Mouse (Mus musculus) megakaryocyte, embryonic 14.5 days (primary cell): ENCODE results near the gene Pdpk1.

Experiments
- FLI1 ChIP-seq: IDR thresholded peaks from 2 replicates; pipeline ENCODE4 v1.6.1; 2012; ENCODE audit warnings: low read length, inconsistent platforms, mixed read lengths
- GATA1 ChIP-seq: IDR thresholded peaks from 3 replicates; pipeline ENCODE4 v1.6.1; 2012; ENCODE audit warnings: mixed read lengths, low read length, inconsistent platforms, borderline replicate concordance

DNA sequence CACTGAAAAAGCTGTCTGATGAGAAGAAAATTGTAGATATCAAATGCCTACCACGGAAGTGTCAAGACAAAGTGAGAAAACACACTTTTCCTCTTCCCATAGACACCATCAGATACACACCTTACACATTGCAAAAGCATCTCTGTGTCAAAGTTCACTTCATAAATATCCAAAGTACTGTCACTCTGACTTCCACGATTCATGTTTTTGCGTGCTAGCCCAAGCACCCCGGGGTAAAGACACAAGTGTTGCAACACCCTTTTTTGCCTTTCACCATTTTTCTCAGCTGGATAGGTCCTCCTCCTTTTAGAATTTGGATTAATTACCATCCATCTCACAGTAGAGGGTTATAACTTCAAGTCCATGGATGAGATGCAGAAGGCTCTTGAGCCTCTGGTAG is 10.8 kb downstream of the Pdpk1 start:
- TF ChIP-seq GATA1 (no peak), FLI1 (no peak)
